Mouse (Mus musculus): ENCODE measurements around the gene Smarca4. TPM values are rescaled to one million over a fixed set of nuclear protein-coding genes. Genes with fewer than 3 reads are reported as not detected.

Smarca4 gene
- polyA plus RNA-seq (2015; fragmentation: Nextera tagmentation; extraction: Ambion mirVana), result 159 and 169 TPM in 2 replicates

DNA sequence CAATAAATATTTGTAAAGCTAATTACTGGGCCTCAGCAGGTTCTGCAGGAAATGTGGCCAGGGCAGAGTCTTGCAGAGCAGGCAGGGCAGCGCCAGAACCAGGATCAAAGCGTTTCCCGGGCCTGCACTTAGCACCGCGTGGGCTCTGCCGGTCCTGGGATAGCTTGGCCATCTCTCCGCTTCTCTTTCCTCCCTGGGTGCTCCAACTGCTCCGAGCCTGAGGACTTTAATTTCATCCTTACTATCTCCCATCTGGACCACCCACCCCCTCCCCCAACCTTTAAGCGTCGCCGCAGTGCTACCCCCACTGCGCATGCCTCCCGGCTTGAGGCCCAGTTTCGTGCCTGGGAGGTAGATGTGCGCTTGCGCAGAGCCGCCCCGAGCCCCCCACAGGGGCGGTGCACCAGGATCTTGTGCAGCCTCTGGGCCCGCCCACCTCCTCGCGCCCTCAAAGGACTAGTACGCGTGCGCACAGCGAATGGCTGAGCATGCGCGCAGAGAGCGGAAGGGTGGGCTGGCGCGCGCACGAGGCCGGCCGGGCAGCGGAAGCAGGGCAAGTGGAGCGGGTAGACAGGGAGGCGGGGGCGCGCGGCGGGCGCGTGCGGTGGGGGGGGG lies at the start of gene Smarca4:
Gene Smarca4 (plus strand): TSS at position 553 of the 615 bp plus-strand sequence.
- H3K27me3 ChIP-seq, result no peaks in the 10 kb centered on the region
- H3K9ac ChIP-seq (replicated peaks), result peak within 1 kb of the TSS; percentile 91
- H3K9me3 ChIP-seq, result no peaks in the 10 kb centered on the region
- H3K4me1 ChIP-seq, result peaks cover 38% of the 10 kb centered on the region
- H3K4me3 ChIP-seq, result peak within 1 kb of the TSS; percentile 62
- no peaks in the 10 kb centered on the region for H3K36me3 ChIP-seq
- under 1% methylated on average over 45 of the region's 45 CpGs for WGBS
- ATAC-seq (replicated peaks), result peak; percentile 95
- peak within 1 kb of the TSS; percentile 98 for H3K27ac ChIP-seq (replicated peaks)
- peak within 1 kb of the TSS; percentile 70 for H3K4me2 ChIP-seq (replicated peaks)

DNA sequence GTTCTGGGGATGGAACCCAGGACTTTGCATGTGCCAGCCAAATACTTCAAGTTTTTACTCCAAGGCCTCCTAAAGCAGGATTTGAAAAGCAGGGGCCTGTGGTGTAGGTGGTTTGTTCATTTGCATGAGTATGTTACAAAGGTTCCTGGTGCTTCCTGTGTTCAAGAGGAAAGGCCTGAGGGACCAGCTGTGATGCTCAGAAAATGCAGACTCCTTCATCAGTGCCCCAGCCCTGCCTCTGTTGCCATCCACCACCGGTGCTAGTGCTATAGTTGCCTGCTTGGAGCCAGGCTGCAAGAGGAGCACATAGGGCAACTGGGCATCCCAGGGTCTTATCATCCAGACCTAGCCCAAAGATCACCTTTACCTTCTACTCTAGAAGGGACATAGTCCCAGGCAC lies 49.4 kb upstream of the Smarca4 start:
- ATAC-seq (replicated peaks), result no peak
- Histone ChIP-seq H3K4me1 (no peaks in the 10 kb centered on the region), H3K36me3 (peaks cover 26% of the 10 kb centered on the region), H3K9ac (replicated peaks) (no peak overlapping the region), H3K27ac (replicated peaks) (no peak overlapping the region), H3K4me2 (replicated peaks) (no peak overlapping the region), H3K27me3 (no peaks in the 10 kb centered on the region), H3K4me3 (no peak overlapping the region), H3K9me3 (no peaks in the 10 kb centered on the region)
- 96% methylated on average over 1 of the region's 1 CpGs for WGBS

DNA sequence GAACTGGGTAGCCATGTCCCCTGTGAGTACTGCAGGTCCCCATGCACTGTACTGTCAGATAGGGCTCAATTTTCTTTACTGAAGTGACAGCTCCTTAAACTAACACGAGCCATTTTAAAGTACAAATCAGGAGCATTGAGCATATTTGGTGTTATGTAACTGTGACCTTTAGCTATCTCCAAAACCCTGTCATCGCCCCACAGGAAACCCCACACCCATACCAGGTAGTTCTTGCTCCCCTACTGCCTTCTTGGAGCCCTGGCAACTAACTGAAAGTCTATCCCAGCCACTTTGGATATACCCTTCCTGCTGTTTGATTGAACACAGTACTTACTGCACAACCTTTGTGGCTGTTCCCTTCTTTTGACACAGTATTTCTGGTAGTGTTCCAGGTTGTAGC lies 48.9 kb upstream of the Smarca4 start:
- 90% methylated on average over 2 of the region's 2 CpGs for WGBS
- no peak for ATAC-seq (replicated peaks)
- Histone ChIP-seq H3K27ac (replicated peaks) (no peak overlapping the region), H3K9me3 (no peaks in the 10 kb centered on the region), H3K4me1 (no peaks in the 10 kb centered on the region), H3K36me3 (peaks cover 31% of the 10 kb centered on the region), H3K27me3 (no peaks in the 10 kb centered on the region), H3K4me2 (replicated peaks) (no peak overlapping the region), H3K4me3 (no peak overlapping the region), H3K9ac (replicated peaks) (no peak overlapping the region)

DNA sequence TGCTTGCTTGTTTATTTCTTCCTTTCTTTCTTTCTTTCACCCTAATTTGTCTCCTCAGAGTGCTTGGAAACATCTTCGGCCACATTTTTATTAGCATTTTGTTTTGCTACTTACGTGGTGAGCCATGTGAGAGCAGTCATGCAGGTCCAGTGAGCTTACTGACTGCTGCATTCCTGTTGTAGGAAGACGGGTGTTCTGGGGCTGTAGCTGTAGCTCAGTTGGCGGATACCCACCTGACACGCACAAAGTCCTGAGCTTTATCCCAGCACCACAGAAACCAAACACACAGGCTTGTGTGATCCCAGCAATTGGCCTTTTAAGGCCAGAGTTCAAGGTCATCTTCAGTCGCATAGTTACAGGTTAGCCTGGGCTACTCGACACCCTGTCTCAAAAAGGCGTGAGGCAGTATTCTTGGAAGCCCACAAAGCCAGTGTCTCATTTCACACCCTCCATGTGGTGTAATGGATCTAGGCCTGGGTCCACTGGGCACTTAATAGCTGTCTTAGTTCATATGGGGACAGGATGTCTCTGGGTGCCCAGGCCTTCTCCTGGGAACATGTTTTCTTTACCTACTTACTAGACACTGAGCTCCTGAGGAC lies 47.2 kb upstream of the Smarca4 start:
- Histone ChIP-seq H3K4me3 (no peak overlapping the region), H3K36me3 (peaks cover 40% of the 10 kb centered on the region), H3K4me2 (replicated peaks) (no peak overlapping the region), H3K9me3 (no peaks in the 10 kb centered on the region), H3K9ac (replicated peaks) (no peak overlapping the region), H3K27me3 (no peaks in the 10 kb centered on the region), H3K4me1 (no peaks in the 10 kb centered on the region), H3K27ac (replicated peaks) (no peak overlapping the region)
- whole genome bisulfite sequencing, result 94% methylated on average over 8 of the region's 8 CpGs
- no peak for ATAC-seq (replicated peaks)

DNA sequence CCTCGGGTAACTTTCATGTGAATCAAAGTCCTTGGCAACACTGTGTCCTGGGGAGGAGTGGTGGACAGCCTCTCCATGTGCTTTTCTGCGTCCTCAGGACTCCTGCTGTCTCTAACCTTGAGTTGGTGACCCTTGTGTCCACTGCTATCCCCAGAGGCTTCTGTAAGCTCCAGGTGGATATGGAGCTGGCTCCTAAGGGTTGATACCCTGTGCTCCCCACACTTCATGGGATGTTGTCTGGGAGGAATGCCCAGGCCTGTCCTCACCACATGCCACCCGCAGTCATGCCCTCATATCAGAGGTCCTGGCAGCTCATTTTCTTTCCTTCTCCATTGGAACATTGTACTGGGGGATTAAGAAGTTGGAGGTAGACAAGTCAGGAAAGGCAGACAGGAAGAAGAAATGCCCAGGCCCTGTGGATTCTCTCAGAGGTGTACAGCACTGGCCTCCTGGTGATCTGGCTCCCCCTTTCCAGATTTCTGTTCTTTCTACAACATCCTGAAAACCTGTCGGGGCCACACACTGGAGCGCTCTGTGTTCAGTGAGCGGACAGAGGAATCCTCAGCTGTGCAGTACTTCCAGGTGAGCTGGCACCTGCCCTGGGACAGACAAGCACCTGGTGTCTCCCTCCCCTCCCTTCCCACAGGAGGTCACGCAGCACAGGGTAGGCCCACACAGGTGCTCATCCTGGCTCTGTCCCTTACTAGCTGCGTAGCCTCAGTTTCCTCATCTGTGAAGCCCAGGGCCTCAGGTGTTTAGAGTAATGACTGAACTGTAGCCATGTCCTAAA lies 41.8 kb upstream of the Smarca4 start:
- Histone ChIP-seq H3K36me3 (peaks cover 80% of the 10 kb centered on the region), H3K4me1 (no peaks in the 10 kb centered on the region), H3K4me3 (no peak overlapping the region), H3K27ac (replicated peaks) (no peak overlapping the region), H3K9ac (replicated peaks) (no peak overlapping the region), H3K27me3 (no peaks in the 10 kb centered on the region), H3K9me3 (no peaks in the 10 kb centered on the region), H3K4me2 (replicated peaks) (no peak overlapping the region)
- ATAC-seq (replicated peaks), result no peak
- 93% methylated on average over 8 of the region's 8 CpGs for WGBS

DNA sequence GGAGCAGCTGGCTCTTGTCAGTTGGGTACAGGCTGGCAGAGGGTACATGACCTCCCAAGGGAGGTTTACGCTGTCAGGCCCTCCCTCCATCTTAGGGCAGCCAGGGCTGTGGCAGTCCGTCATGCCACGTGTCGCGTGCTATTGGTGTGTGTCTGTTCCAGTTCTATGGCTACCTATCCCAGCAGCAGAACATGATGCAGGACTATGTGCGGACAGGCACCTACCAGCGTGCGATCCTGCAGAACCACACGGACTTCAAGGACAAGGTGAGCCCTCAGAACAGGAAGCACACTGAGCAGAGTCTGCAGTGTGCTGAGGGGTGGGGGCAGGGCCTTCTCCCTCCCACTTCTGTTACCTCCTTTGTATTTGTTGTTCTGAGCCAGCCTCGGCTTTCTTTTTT lies 40.7 kb upstream of the Smarca4 start:
- no peak overlapping the region for H3K9ac ChIP-seq (replicated peaks)
- ATAC-seq (replicated peaks), result no peak
- WGBS, result 94% methylated on average over 10 of the region's 10 CpGs
- no peak overlapping the region for H3K4me3 ChIP-seq
- no peaks in the 10 kb centered on the region for H3K27me3 ChIP-seq
- no peaks in the 10 kb centered on the region for H3K9me3 ChIP-seq
- H3K36me3 ChIP-seq, result peaks cover 82% of the 10 kb centered on the region
- no peak overlapping the region for H3K4me2 ChIP-seq (replicated peaks)
- no peaks in the 10 kb centered on the region for H3K4me1 ChIP-seq
- no peak overlapping the region for H3K27ac ChIP-seq (replicated peaks)

DNA sequence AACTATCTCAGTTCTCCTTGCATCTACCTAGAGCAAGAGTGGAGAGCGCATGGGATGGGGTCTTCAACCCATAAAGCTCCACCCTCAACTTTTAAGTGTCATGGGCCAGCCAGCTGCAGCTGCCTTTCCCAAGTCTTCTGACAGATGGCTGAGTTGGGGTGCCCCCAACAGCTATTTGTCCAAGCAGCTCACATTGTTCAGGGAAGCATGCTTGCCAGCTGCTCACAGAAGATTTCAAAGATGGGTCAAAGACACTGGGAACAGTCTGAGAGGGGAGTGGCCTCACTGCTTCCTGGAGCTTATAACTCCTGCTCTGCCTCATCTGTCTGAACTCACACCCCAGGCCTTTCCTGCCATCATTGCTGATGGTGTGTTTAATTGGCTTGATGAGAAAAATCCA lies 39.7 kb upstream of the Smarca4 start:
- H3K27ac ChIP-seq (replicated peaks), result no peak overlapping the region
- no peak overlapping the region for H3K9ac ChIP-seq (replicated peaks)
- H3K36me3 ChIP-seq, result peaks cover 78% of the 10 kb centered on the region
- ATAC-seq (replicated peaks), result no peak
- H3K27me3 ChIP-seq, result no peaks in the 10 kb centered on the region
- 86% methylated on average over 1 of the region's 1 CpGs for WGBS
- no peak overlapping the region for H3K4me3 ChIP-seq
- no peaks in the 10 kb centered on the region for H3K9me3 ChIP-seq
- no peaks in the 10 kb centered on the region for H3K4me1 ChIP-seq
- no peak overlapping the region for H3K4me2 ChIP-seq (replicated peaks)

DNA sequence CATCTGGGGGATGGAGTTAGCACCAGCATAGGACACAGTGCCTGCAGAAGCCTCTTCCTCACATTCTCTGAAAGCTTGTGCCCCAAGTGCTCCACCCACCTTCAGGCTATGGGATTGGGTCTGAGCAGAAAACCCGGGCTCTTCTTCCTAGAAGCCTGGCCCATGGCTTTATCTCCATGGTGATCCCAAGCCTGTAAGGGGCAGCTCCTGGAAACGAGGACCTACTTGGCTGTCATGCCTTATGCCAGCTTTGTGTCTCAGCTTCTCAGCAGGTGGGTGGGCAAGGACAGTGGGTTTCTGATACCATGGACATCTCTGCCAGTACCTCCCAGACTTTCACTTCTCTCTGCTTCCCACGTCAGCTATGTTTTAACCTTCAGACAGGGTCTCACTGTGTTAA lies 37.7 kb upstream of the Smarca4 start:
- Histone ChIP-seq H3K4me1 (no peaks in the 10 kb centered on the region), H3K36me3 (peaks cover 78% of the 10 kb centered on the region), H3K27ac (replicated peaks) (no peak overlapping the region), H3K27me3 (no peaks in the 10 kb centered on the region), H3K4me3 (no peak overlapping the region), H3K4me2 (replicated peaks) (no peak overlapping the region), H3K9ac (replicated peaks) (no peak overlapping the region), H3K9me3 (no peaks in the 10 kb centered on the region)
- no peak for ATAC-seq (replicated peaks)
- 71% methylated on average over 3 of the region's 3 CpGs for WGBS

DNA sequence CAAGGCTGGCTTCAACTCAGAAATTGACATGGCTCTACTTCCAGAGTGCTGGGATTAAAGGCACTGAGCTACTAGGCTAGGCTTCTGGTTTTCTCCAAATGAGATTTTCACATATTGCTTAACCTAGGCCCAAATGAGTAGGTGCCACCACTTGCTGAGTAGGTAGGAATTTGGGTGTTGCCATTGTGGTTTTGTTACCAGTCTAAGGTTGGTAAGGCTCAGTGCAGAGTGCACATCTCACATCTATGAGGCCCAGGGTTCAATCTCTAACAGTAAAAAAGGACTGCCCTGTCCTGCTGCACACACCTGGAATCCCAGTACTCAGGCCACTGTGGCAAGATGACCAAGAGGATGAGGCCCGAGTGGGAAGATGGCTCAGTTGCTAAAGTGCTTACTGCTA lies 30.6 kb upstream of the Smarca4 start:
- no peak overlapping the region for H3K4me2 ChIP-seq (replicated peaks)
- H3K27ac ChIP-seq (replicated peaks), result no peak overlapping the region
- H3K4me1 ChIP-seq, result no peaks in the 10 kb centered on the region
- peaks cover 93% of the 10 kb centered on the region for H3K36me3 ChIP-seq
- H3K27me3 ChIP-seq, result no peaks in the 10 kb centered on the region
- H3K4me3 ChIP-seq, result no peak overlapping the region
- no peak overlapping the region for H3K9ac ChIP-seq (replicated peaks)
- no peak for ATAC-seq (replicated peaks)
- H3K9me3 ChIP-seq, result no peaks in the 10 kb centered on the region
- WGBS, result 93% methylated on average over 1 of the region's 1 CpGs

DNA sequence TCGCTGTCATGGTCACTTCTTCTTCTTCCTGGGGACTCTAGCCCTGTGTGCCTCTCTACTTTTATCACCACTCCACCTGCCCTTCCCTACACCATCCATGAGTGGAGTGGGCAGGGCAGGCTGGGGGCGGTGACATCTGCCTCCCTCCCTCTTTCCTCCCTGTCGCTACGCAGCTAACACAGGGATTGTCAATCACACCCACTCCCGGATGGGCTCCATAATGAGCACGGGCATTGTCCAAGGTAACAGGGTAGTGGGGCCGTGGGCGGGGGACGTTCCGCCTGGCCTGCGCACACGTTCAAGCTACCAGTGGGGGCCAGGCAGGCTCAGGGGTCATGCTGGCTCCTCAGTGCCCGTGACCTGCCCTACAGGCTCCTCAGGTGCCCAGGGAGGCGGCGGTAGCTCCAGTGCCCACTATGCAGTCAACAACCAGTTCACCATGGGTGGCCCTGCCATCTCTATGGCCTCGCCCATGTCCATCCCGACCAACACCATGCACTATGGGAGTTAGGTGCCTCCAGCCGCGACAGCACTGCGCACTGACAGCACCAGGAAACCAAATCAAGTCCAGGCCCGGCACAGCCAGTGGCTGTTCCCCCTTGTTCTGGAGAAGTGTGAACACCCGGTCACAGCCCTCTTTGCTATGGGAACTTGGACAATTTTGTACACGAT lies 28.2 kb upstream of the Smarca4 start:
- no peak for ATAC-seq (replicated peaks)
- Histone ChIP-seq H3K9me3 (no peaks in the 10 kb centered on the region), H3K4me3 (no peak overlapping the region), H3K9ac (replicated peaks) (no peak overlapping the region), H3K36me3 (peaks cover 74% of the 10 kb centered on the region), H3K4me1 (peaks cover 10% of the 10 kb centered on the region), H3K4me2 (replicated peaks) (no peak overlapping the region), H3K27ac (replicated peaks) (no peak overlapping the region), H3K27me3 (no peaks in the 10 kb centered on the region)
- WGBS, result 87% methylated on average over 23 of the region's 23 CpGs

DNA sequence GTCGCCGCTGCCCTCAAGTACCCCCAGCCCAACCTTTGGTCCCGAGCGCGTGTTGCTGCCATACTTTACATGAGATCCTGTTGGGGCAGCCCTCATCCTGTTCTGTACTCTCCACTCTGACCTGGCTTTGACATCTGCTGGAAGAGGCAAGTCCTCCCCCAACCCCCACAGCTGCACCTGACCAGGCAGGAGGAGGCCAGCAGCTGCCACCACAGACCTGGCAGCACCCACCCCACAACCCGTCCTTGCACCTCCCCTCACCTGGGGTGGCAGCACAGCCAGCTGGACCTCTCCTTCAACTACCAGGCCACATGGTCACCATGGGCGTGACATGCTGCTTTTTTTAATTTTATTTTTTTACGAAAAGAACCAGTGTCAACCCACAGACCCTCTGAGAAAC lies 27.6 kb upstream of the Smarca4 start:
- H3K9ac ChIP-seq (replicated peaks), result no peak overlapping the region
- H3K9me3 ChIP-seq, result no peaks in the 10 kb centered on the region
- H3K27ac ChIP-seq (replicated peaks), result no peak overlapping the region
- H3K4me3 ChIP-seq, result no peak overlapping the region
- no peak for ATAC-seq (replicated peaks)
- peaks cover 12% of the 10 kb centered on the region for H3K4me1 ChIP-seq
- H3K36me3 ChIP-seq, result peaks cover 68% of the 10 kb centered on the region
- no peak overlapping the region for H3K4me2 ChIP-seq (replicated peaks)
- no peaks in the 10 kb centered on the region for H3K27me3 ChIP-seq
- WGBS, result 90% methylated on average over 8 of the region's 8 CpGs

DNA sequence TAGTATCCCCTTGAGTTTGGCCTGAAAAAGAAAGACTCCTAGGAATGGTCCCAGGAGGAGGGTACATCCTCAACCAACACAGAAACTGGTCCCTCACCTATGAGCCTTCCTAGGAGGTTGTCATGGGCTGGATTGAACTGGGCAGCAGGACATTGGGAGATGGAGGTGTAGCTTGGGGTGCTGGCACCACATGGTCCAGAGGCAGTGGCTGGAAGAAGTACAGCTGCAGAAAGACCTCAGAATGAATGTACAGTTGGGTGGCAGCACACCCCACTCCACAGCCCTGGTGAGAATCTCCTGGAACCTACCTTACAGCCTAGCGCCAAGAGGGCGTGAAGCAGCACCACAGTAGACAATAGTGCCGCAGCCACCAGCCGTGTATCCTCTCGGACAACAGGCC lies 26.4 kb upstream of the Smarca4 start:
- no peak for ATAC-seq (replicated peaks)
- Histone ChIP-seq H3K36me3 (peaks cover 57% of the 10 kb centered on the region), H3K9me3 (no peaks in the 10 kb centered on the region), H3K27ac (replicated peaks) (no peak overlapping the region), H3K4me3 (no peak overlapping the region), H3K9ac (replicated peaks) (no peak overlapping the region), H3K4me1 (peaks cover 23% of the 10 kb centered on the region), H3K4me2 (replicated peaks) (no peak overlapping the region), H3K27me3 (no peaks in the 10 kb centered on the region)
- 82% methylated on average over 5 of the region's 5 CpGs for WGBS

All from forebrain, embryonic 15.5 days (tissue).